Mouse (Mus musculus): ENCODE measurements at regions not wholly inside any gene's neighbourhood (a gene's known extent, or its start where the extent isn't known, plus 50 kb on each side); places are given as distances from the start of the nearest gene placed in this dataset.

GRCm38 (mm10) chr11:38886466-38886865 lies 1650.7 kb upstream of the Tenm2 start:
- TF ChIP-seq CTCF (IDR thresholded peaks at IDR 0.05; ENCODE audit: low read depth): no peak
- no peak for TF ChIP-seq EP300 (optimal IDR thresholded peaks at IDR 0.05)
